ENCODE assay signal across 24 mouse cellular contexts in genomic region chr17:35785140-35785539, GRCm38 (mm10). TPM values are rescaled to one million over a fixed set of nuclear protein-coding genes. Genes with fewer than 3 reads are reported as not detected.
A peak's percentile ranks its signal among the peaks of the same experiment; 100 is the strongest.
DNase-seq lines count a peak whose midpoint lies in the region; ATAC-seq and TF ChIP-seq lines count a peak whose summit lies in the region.
"Had no signal": no experiment of that assay in that cellular context is flagged by ENCODE, and none has a peak within 500 bp of the region (broad histone marks: within the 10 kb centered on the region; RNA-seq: fewer than 3 reads in every experiment).

No protein-coding gene starts in this region.

- peak overlapping the region; percentile 62 for H3K9ac ChIP-seq in heart, adult 2 months (ENCODE audit: low read depth, low read length)
- H3K9ac ChIP-seq in heart, embryonic 13.5 days, result no peak overlapping the region
- no peak overlapping the region for H3K9ac ChIP-seq in liver, embryonic 13.5 days
- no peak overlapping the region for H3K9ac ChIP-seq in liver, embryonic 11.5 days (ENCODE audit: low read depth, low read length)
- H3K9ac ChIP-seq: embryonic facial prominence, embryonic 12.5 days; embryonic facial prominence, embryonic 15.5 days; forebrain, postnatal 0 days; hindbrain, embryonic 12.5 days; hindbrain, embryonic 15.5 days had no signal

- peak overlapping the region; percentile 83 for H3K27ac ChIP-seq in heart, adult 2 months
- H3K27ac ChIP-seq in heart, embryonic 13.5 days (replicated peaks), result peak overlapping the region; percentile 74
- peak overlapping the region; percentile 41 for H3K27ac ChIP-seq in liver, embryonic 13.5 days
- H3K27ac ChIP-seq in liver, embryonic 11.5 days (ENCODE audit: low read depth, low read length), result no peak overlapping the region
- H3K27ac ChIP-seq: embryonic facial prominence, embryonic 12.5 days; embryonic facial prominence, embryonic 15.5 days; hindbrain, embryonic 12.5 days; hindbrain, embryonic 15.5 days had no signal

- DNase-seq in heart, adult 2 months, result no peak
- no peak for DNase-seq in heart, adult 8-10 months (ENCODE audit: low spot score)
- DNase-seq in heart, adult 11 months, result no peak
- DNase-seq in liver, embryonic 13.5 days, result no peak
- no peak for DNase-seq in liver, embryonic 11.5 days (ENCODE audit: low spot score)
- no peak for DNase-seq in thymus, postnatal 14 days
- DNase-seq: adrenal gland, adult 2 months; adrenal gland, postnatal 14 days; cerebellum, adult 11 months; cerebellum, adult 2 months; cerebellum, adult 9-11 months; cerebellum, postnatal 25 days; forebrain, postnatal 0 days; gastrocnemius, postnatal 10 days; gastrocnemius, postnatal 36 days; kidney, adult 2 months had no signal

- intact Hi-C loops in heart, adult 2 months (cut with DNase I), result loop anchor here (2.0 kb wide), 1 partner anchor 38 kb away; the partner anchor contains the start of gene Flot1

- no peak for TF ChIP-seq EP300 in heart, adult 2 months (IDR thresholded peaks at IDR 0.05; ENCODE audit: insufficient read depth, low read depth, low read length)

- WGBS in heart, adult 2 months, result 42% methylated on average over 4 of the region's 4 CpGs
- WGBS in heart, embryonic 13.5 days, result 29% methylated on average over 4 of the region's 4 CpGs
- WGBS in liver, embryonic 13.5 days (ENCODE audit: insufficient replicate concordance), result 54% methylated on average over 4 of the region's 4 CpGs
- WGBS in liver, embryonic 11.5 days, result 67% methylated on average over 4 of the region's 4 CpGs

- H3K79me2 ChIP-seq in heart, adult 2 months (replicated peaks; ENCODE audit: control insufficient read depth, insufficient read depth, low read length), result no peaks in the 10 kb centered on the region

- H3K4me3 ChIP-seq in heart, adult 2 months, result peak overlapping the region; percentile 19; the same call in 1 of the 2 replicates
- H3K4me3 ChIP-seq in heart, embryonic 13.5 days, result no peak overlapping the region
- H3K4me3 ChIP-seq in liver, embryonic 13.5 days (replicated peaks), result no peak overlapping the region
- no peak overlapping the region for H3K4me3 ChIP-seq in liver, embryonic 11.5 days (ENCODE audit: low read depth, low read length)
- H3K4me3 ChIP-seq: embryonic facial prominence, embryonic 12.5 days; embryonic facial prominence, embryonic 15.5 days; hindbrain, embryonic 12.5 days; hindbrain, embryonic 15.5 days had no signal

- peaks cover 2% of the 10 kb centered on the region; the same call in 1 of the 2 replicates for H3K36me3 ChIP-seq in heart, adult 2 months (ENCODE audit: control insufficient read depth, insufficient read depth, low read length)
- H3K36me3 ChIP-seq in heart, embryonic 13.5 days, result no peaks in the 10 kb centered on the region
- H3K36me3 ChIP-seq in liver, embryonic 13.5 days, result no peaks in the 10 kb centered on the region
- H3K36me3 ChIP-seq in liver, embryonic 11.5 days (ENCODE audit: control insufficient read depth, insufficient read depth, low read length), result no peaks in the 10 kb centered on the region
- H3K36me3 ChIP-seq: embryonic facial prominence, embryonic 12.5 days; embryonic facial prominence, embryonic 15.5 days; hindbrain, embryonic 12.5 days; hindbrain, embryonic 15.5 days had no signal

- peak overlapping the region; percentile 36 for H3K4me2 ChIP-seq in heart, embryonic 13.5 days
- no peak overlapping the region for H3K4me2 ChIP-seq in liver, embryonic 13.5 days
- no peak overlapping the region for H3K4me2 ChIP-seq in liver, embryonic 11.5 days
- H3K4me2 ChIP-seq: embryonic facial prominence, embryonic 12.5 days; embryonic facial prominence, embryonic 15.5 days; hindbrain, embryonic 12.5 days; hindbrain, embryonic 15.5 days had no signal

- no peak for TF ChIP-seq CTCF in heart, adult 2 months (IDR thresholded peaks at IDR 0.05)

- 0 out of 2 replicates have a peak, but pooled peaks have one; percentile 31 for TF ChIP-seq POLR2A in heart, adult 2 months (IDR thresholded peaks at IDR 0.05; ENCODE audit: insufficient read depth, low read depth, low read length)

- peaks cover 2% of the 10 kb centered on the region; the same call in 1 of the 2 replicates for H3K4me1 ChIP-seq in heart, adult 2 months (ENCODE audit: control insufficient read depth, insufficient read depth, low read length)
- peaks cover 30% of the 10 kb centered on the region for H3K4me1 ChIP-seq in heart, embryonic 13.5 days
- H3K4me1 ChIP-seq in liver, embryonic 13.5 days (replicated peaks), result peaks cover 37% of the 10 kb centered on the region
- peaks cover 5% of the 10 kb centered on the region; the same call in 1 of the 2 replicates for H3K4me1 ChIP-seq in liver, embryonic 11.5 days (replicated peaks; ENCODE audit: control insufficient read depth, insufficient read depth, low read length)
- H3K4me1 ChIP-seq: embryonic facial prominence, embryonic 12.5 days; embryonic facial prominence, embryonic 15.5 days; hindbrain, embryonic 12.5 days; hindbrain, embryonic 15.5 days had no signal

- no peaks in the 10 kb centered on the region for H3K27me3 ChIP-seq in heart, adult 2 months (ENCODE audit: control insufficient read depth, insufficient read depth, low read length)
- H3K27me3 ChIP-seq in heart, embryonic 13.5 days (replicated peaks), result no peaks in the 10 kb centered on the region
- 0 out of 2 replicates have a peak, but pooled peaks cover 3% of the 10 kb centered on the region for H3K27me3 ChIP-seq in liver, embryonic 13.5 days
- no peaks in the 10 kb centered on the region for H3K27me3 ChIP-seq in liver, embryonic 11.5 days (replicated peaks; ENCODE audit: control insufficient read depth, insufficient read depth, low read length)
- H3K27me3 ChIP-seq: embryonic facial prominence, embryonic 12.5 days; embryonic facial prominence, embryonic 15.5 days; hindbrain, embryonic 12.5 days; hindbrain, embryonic 15.5 days had no signal

- no peaks in the 10 kb centered on the region for H3K9me3 ChIP-seq in heart, embryonic 13.5 days
- no peaks in the 10 kb centered on the region for H3K9me3 ChIP-seq in liver, embryonic 13.5 days (replicated peaks)
- no peaks in the 10 kb centered on the region for H3K9me3 ChIP-seq in liver, embryonic 11.5 days (ENCODE audit: control insufficient read depth, low read length)
- H3K9me3 ChIP-seq: embryonic facial prominence, embryonic 12.5 days; embryonic facial prominence, embryonic 15.5 days; hindbrain, embryonic 12.5 days; hindbrain, embryonic 15.5 days had no signal

- no peak for ATAC-seq in heart, embryonic 13.5 days (ENCODE audit: extremely low read depth, insufficient number of reproducible peaks, low FRiP score, low TSS enrichment)
- ATAC-seq in liver, embryonic 13.5 days (ENCODE audit: low read depth), result no peak
- no peak for ATAC-seq in liver, embryonic 11.5 days (replicated peaks; ENCODE audit: low FRiP score)
- ATAC-seq: CD4-positive, CD25-positive, alpha-beta regulatory T cell, adult 4 months; forebrain, embryonic 14.5 days; forebrain, postnatal 0 days; intestine, postnatal 0 days had no signal

RNA-seq across cellular contexts. Expression of gene Ier3, which starts 36.3 kb away (rescaled TPM):
- 10 to 100 TPM; 15.6 to 37.0 TPM for total RNA-seq in heart, adult 2 months (2021)
- polyA plus RNA-seq in heart, adult 2 months (2012; rRNA removed), result 30.9 and 33.1 TPM in 2 replicates
- 10 to 100 TPM; 31.3 to 64.3 (median 38.9) TPM for total RNA-seq in heart, adult 8-10 months (2022)
- polyA plus RNA-seq in heart, embryonic 13.5 days (2015; fragmentation: Nextera tagmentation; extraction: Ambion mirVana), result 41.7 and 49.9 TPM in 2 replicates
- polyA plus RNA-seq in liver, embryonic 13.5 days (2015; fragmentation: Nextera tagmentation; extraction: Ambion mirVana), result 21.6 and 23.2 TPM in 2 replicates
- polyA plus RNA-seq in liver, embryonic 11.5 days (2014; fragmentation: Nextera tagmentation; extraction: Ambion mirVana), result 9.4 and 9.9 TPM in 2 replicates

RNA-seq across cellular contexts. Expression of gene Flot1, which starts 37.9 kb away (rescaled TPM):
- total RNA-seq in heart, adult 2 months (2021), result 100 to 1,000 TPM; 133 to 148 TPM
- 138 and 144 TPM in 2 replicates for polyA plus RNA-seq in heart, adult 2 months (2012; rRNA removed)
- 100 to 1,000 TPM; 154 to 174 (median 157) TPM for total RNA-seq in heart, adult 8-10 months (2022)
- 81.1 and 99.0 TPM in 2 replicates for polyA plus RNA-seq in heart, embryonic 13.5 days (2015; fragmentation: Nextera tagmentation; extraction: Ambion mirVana)
- polyA plus RNA-seq in liver, embryonic 13.5 days (2015; fragmentation: Nextera tagmentation; extraction: Ambion mirVana), result 38.2 and 38.5 TPM in 2 replicates
- 59.3 and 67.8 TPM in 2 replicates for polyA plus RNA-seq in liver, embryonic 11.5 days (2014; fragmentation: Nextera tagmentation; extraction: Ambion mirVana)

RNA-seq across cellular contexts. Expression of gene Tubb5, which starts 53.0 kb away (rescaled TPM):
- 10 to 100 TPM; 83.0 to 90.1 TPM for total RNA-seq in heart, adult 2 months (2021)
- polyA plus RNA-seq in heart, adult 2 months (2012; rRNA removed), result 108 and 134 TPM in 2 replicates
- total RNA-seq in heart, adult 8-10 months (2022), result 10 to 100 TPM; 65.2 to 94.6 (median 72.1) TPM
- 741 and 743 TPM in 2 replicates for polyA plus RNA-seq in heart, embryonic 13.5 days (2015; fragmentation: Nextera tagmentation; extraction: Ambion mirVana)
- polyA plus RNA-seq in liver, embryonic 13.5 days (2015; fragmentation: Nextera tagmentation; extraction: Ambion mirVana), result 520 and 547 TPM in 2 replicates
- polyA plus RNA-seq in liver, embryonic 11.5 days (2014; fragmentation: Nextera tagmentation; extraction: Ambion mirVana), result 843 and 854 TPM in 2 replicates

RNA-seq across cellular contexts. Expression of gene Mdc1, which starts 56.2 kb away (rescaled TPM):
- total RNA-seq in heart, adult 2 months (2021), result 10 to 100 TPM; 13.2 to 13.3 TPM
- 4.2 and 8.3 TPM in 2 replicates for polyA plus RNA-seq in heart, adult 2 months (2012; rRNA removed)
- 10 to 100 TPM; 11.5 to 12.8 (median 12.0) TPM for total RNA-seq in heart, adult 8-10 months (2022)
- 17.7 and 18.4 TPM in 2 replicates for polyA plus RNA-seq in heart, embryonic 13.5 days (2015; fragmentation: Nextera tagmentation; extraction: Ambion mirVana)
- polyA plus RNA-seq in liver, embryonic 13.5 days (2015; fragmentation: Nextera tagmentation; extraction: Ambion mirVana), result 8.0 and 8.8 TPM in 2 replicates
- polyA plus RNA-seq in liver, embryonic 11.5 days (2014; fragmentation: Nextera tagmentation; extraction: Ambion mirVana), result 19.6 and 23.3 TPM in 2 replicates
